Mouse (Mus musculus): ENCODE data around the gene Acot5. TPM values are rescaled to one million over a fixed set of nuclear protein-coding genes. Genes with fewer than 3 reads are reported as not detected.
"Not testable (repeated sequence)": the region's sequence is repeated elsewhere in the genome, so short reads cannot be mapped to it uniquely, and the experiment has no call there.

Acot5 gene
- polyA plus RNA-seq, 1 experiment from 2014 or later, result not detected

DNA sequence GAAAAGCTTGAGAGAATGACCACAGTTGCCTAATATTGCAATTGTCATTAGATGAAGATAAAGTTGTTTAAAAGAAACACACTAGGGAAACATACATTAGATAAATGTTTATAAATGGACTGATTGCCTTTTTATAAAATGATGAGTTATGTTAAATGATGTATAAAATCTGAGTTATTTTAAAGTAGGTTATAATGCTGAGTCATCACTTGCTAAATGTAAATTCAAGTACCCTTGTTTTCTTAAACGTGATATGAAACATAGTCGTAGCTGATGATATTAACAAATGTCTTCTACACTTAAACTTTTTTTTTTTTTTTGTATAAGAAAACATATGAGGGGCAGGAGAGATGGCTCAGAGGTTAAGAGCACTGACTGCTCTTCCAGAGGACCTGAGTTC lies 5.3 kb upstream of the Acot5 start:
- Histone ChIP-seq H3K27ac (no peak overlapping the region), H3K9ac (no peak overlapping the region), H3K9me3 (replicated peaks) (peaks cover 6% of the 10 kb centered on the region; the same call in 1 of the 2 replicates), H3K4me2 (no peak overlapping the region), H3K4me1 (no peaks in the 10 kb centered on the region), H3K36me3 (ENCODE audit: poor library complexity, severe bottlenecking) (no peaks in the 10 kb centered on the region), H3K4me3 (no peak overlapping the region), H3K27me3 (peaks cover 15% of the 10 kb centered on the region)
- 79% methylated on average over 2 of the region's 2 CpGs for WGBS
- no peak for ATAC-seq

DNA sequence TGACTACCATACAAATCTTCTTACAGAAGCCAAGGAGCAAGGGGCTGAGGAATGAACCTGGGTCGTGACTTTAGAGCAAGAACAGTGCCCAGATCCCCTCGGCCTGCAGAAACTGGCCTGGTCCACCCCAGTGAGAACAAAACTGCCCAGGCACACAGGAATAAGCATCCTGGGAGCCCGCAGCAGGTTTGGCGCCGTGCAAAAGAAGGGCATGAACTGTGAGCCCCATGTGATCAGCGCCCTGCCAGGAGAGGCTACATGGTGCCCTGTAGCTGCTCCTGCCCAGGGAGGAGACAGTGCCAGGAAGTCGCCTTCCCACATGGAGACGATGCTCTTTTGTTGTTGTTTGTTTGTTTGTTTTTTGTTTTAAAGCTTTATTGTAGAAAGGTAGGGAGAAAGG lies 4.5 kb upstream of the Acot5 start:
- Histone ChIP-seq H3K9me3 (replicated peaks) (peaks cover 6% of the 10 kb centered on the region; the same call in 1 of the 2 replicates), H3K4me1 (0 out of 2 replicates have a peak, but pooled peaks cover under 1% of the 10 kb centered on the region), H3K36me3 (ENCODE audit: poor library complexity, severe bottlenecking) (no peaks in the 10 kb centered on the region), H3K9ac (no peak overlapping the region), H3K27ac (no peak overlapping the region), H3K27me3 (peaks cover 22% of the 10 kb centered on the region), H3K4me3 (no peak overlapping the region), H3K4me2 (no peak overlapping the region)
- WGBS, result 78% methylated on average over 8 of the region's 8 CpGs
- ATAC-seq, result no peak

DNA sequence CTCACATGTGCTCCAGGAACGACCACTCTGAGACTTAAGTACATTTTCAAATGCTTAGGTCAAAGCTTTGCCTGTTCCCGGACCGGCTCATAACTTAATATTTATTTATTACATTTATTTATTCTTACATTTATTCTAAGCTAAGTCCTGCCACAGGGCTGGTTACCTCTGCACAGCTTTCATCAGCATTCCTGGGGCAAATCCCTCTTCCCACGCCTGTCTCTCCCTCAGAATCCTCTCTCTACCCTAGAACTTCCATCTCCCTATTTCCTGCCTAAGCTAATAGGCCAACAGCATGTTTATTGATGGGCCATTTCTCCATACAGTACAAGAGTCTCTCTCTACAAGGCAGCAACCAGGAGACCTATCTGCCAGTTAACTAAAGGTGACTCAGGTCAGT lies 1.4 kb upstream of the Acot5 start:
- H3K36me3 ChIP-seq (ENCODE audit: poor library complexity, severe bottlenecking), result no peaks in the 10 kb centered on the region
- no peak for ATAC-seq
- peaks cover 3% of the 10 kb centered on the region; the same call in 1 of the 2 replicates for H3K9me3 ChIP-seq (replicated peaks)
- H3K27me3 ChIP-seq, result peaks cover 38% of the 10 kb centered on the region
- no peak overlapping the region for H3K4me3 ChIP-seq
- WGBS, result 87% methylated on average over 4 of the region's 4 CpGs
- H3K4me1 ChIP-seq, result 0 out of 2 replicates have a peak, but pooled peaks cover 4% of the 10 kb centered on the region
- H3K9ac ChIP-seq, result no peak overlapping the region
- no peak overlapping the region for H3K27ac ChIP-seq
- no peak overlapping the region for H3K4me2 ChIP-seq

DNA sequence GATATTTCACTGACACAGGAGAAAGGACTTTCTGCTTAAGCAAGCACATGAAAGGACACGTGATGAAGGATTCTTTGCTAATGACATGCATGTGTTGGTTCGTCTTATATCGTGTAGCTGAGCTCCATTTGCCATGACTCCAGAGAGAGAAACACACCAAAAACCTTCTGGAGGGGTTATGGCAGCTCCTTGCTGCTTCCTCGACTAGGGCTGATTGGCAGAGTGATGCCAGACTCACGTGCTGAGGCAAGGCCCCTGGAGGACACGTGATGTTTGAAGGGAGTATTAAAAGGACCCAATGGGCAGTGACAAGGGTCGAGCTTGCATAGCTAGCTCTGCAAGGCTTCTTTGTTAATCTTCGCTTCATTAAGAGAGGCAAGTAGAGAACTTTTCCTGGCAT lies 829 bp upstream of the Acot5 start:
- no peak for ATAC-seq
- H3K36me3 ChIP-seq (ENCODE audit: poor library complexity, severe bottlenecking), result no peaks in the 10 kb centered on the region
- H3K9me3 ChIP-seq (replicated peaks), result 0 out of 2 replicates have a peak, but pooled peaks cover under 1% of the 10 kb centered on the region
- no peak overlapping the region for H3K4me3 ChIP-seq
- no peak overlapping the region for H3K4me2 ChIP-seq
- H3K27ac ChIP-seq, result no peak overlapping the region
- 0 out of 2 replicates have a peak, but pooled peaks cover 4% of the 10 kb centered on the region for H3K4me1 ChIP-seq
- WGBS, result 54% methylated on average over 8 of the region's 8 CpGs
- no peak overlapping the region for H3K9ac ChIP-seq
- H3K27me3 ChIP-seq, result peaks cover 38% of the 10 kb centered on the region

DNA sequence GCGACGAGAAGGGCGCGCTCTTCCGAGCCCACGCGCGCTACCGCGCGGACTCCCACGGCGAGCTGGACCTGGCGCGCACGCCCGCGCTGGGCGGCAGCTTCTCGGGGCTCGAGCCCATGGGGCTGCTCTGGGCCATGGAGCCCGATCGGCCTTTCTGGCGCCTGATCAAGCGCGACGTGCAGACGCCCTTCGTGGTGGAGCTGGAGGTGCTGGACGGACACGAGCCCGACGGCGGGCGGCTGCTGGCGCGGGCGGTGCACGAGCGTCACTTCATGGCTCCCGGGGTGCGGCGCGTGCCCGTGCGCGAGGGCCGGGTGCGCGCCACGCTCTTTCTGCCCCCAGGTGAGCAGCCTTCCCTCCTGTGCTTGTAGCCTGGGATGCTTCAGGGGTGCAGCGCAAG lies 457 bp downstream of the Acot5 start:
- not testable (repeated sequence) for H3K36me3 ChIP-seq (ENCODE audit: poor library complexity, severe bottlenecking); H3K27ac ChIP-seq; ATAC-seq; H3K9me3 ChIP-seq (replicated peaks); H3K4me1 ChIP-seq
- Histone ChIP-seq H3K9ac (peak overlapping the region; percentile 30; the same call in 1 of the 2 replicates), H3K4me3 (peak overlapping the region; percentile 41), H3K27me3 (peaks cover 38% of the 10 kb centered on the region), H3K4me2 (peak overlapping the region; percentile 68)
- under 1% methylated on average over 42 of the region's 52 CpGs for WGBS

DNA sequence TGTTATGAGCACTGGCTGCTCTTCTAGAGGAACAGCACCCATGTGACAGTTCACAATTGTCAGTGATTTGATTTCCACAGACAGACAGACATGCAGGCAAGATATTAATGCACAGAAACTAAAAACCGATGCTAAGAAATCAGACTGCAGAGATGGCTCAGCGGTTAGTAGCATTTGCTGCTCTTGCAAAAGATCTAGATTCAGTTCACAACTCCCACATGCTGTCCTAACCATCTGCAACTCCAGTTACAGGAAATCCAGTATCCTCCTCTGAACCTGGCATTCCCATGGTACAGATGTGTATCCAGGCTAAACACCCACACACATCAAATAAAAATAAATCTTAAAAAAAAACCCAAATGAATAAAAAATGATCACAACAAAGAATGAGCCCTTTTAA lies 2.6 kb downstream of the Acot5 start:
- 97% methylated on average over 2 of the region's 2 CpGs for whole genome bisulfite sequencing
- no peak for ATAC-seq

DNA sequence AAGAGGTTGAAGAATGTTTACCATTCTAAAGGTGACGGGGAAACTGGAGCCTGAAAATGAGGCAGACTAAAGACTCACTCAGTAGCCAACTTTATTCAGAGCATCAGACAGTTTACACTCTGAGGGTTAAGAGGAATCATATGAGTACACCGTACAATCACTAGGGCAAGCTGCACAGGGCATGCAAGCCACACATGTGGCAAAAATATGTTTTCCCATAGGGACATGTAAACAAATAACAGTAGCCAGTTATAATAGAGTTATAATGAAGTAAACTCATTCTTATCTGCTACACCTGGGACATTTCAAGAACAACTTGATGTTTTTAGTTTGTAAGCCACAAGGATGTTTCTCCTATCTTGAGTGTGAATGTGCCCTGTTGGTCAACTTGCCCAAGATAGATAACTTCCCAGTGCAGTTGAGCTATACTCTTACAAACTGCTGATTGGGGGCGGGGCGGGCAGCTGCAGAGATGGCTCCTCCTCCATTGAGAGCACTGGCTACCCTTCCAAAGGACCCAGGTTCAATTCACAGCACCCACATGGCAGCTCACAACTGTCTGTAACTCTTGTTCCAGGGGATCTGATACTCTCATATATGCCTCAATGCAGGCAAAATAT lies 8.4 kb downstream of the Acot5 start:
- Histone ChIP-seq H3K27me3 (no peaks in the 10 kb centered on the region), H3K9me3 (replicated peaks) (no peaks in the 10 kb centered on the region), H3K36me3 (ENCODE audit: poor library complexity, severe bottlenecking) (no peaks in the 10 kb centered on the region), H3K4me2 (no peak overlapping the region), H3K9ac (no peak overlapping the region), H3K4me1 (no peaks in the 10 kb centered on the region), H3K27ac (no peak overlapping the region), H3K4me3 (no peak overlapping the region)
- 90% methylated on average over 4 of the region's 4 CpGs for WGBS
- no peak for ATAC-seq

More for the DNA sequence above, 2.6 kb downstream of the Acot5 start:
- H3K4me1 ChIP-seq, result 0 out of 2 replicates have a peak, but pooled peaks cover 4% of the 10 kb centered on the region
- H3K36me3 ChIP-seq (ENCODE audit: poor library complexity, severe bottlenecking), result no peaks in the 10 kb centered on the region
- no peak overlapping the region for H3K4me3 ChIP-seq
- no peak overlapping the region for H3K9ac ChIP-seq
- no peak overlapping the region for H3K27ac ChIP-seq
- H3K9me3 ChIP-seq (replicated peaks), result no peaks in the 10 kb centered on the region
- H3K27me3 ChIP-seq, result peaks cover 38% of the 10 kb centered on the region
- no peak overlapping the region for H3K4me2 ChIP-seq

DNA sequence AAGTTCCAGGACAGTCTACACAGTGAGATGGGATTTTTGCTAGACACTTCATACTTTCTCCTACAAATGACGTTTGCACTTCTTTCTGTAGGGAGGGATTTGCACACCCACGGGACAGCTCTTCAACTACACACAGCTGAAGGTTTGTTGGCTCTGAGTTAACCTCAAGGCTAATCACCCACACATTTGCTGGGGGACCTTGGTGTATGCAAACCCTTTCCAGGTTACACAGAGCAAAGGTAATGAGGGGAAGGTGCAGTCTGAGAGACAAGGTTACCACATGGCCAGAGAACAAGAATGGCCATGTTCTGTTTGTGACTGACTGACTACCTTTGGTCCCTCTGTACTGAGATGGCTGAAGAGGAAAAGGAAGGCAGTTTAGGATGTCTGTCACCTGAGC lies 14.7 kb downstream of the Acot5 start:
- no peaks in the 10 kb centered on the region for H3K27me3 ChIP-seq
- no peak overlapping the region for H3K9ac ChIP-seq
- 87% methylated on average over 2 of the region's 2 CpGs for WGBS
- no peak for ATAC-seq
- H3K36me3 ChIP-seq (ENCODE audit: poor library complexity, severe bottlenecking), result no peaks in the 10 kb centered on the region
- H3K4me3 ChIP-seq, result no peak overlapping the region
- no peak overlapping the region for H3K4me2 ChIP-seq
- no peaks in the 10 kb centered on the region for H3K9me3 ChIP-seq (replicated peaks)
- no peaks in the 10 kb centered on the region for H3K4me1 ChIP-seq
- H3K27ac ChIP-seq, result no peak overlapping the region

DNA sequence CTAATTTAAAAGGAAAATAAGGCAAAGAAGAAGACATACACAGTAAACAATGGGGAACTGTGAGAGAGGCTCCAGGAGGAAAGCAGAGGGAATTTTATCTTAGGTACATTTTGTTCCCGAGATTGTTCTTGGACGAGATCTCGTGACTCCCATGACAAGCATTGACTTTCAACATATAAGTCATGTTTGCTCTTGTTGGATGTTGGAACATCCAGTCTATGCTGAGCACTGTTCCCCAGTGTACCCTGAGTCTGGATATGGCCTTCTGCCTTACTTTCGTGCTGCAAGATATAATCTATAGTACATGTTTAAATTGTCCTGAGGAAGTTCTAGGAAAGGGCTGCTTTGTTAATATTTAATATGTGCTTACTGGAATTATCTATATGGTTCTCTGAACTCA lies 15.5 kb downstream of the Acot5 start:
- ATAC-seq, result no peak
- H3K4me3 ChIP-seq, result no peak overlapping the region
- no peaks in the 10 kb centered on the region for H3K27me3 ChIP-seq
- WGBS, result 92% methylated on average over 4 of the region's 4 CpGs
- no peak overlapping the region for H3K4me2 ChIP-seq
- no peaks in the 10 kb centered on the region for H3K36me3 ChIP-seq (ENCODE audit: poor library complexity, severe bottlenecking)
- H3K4me1 ChIP-seq, result no peaks in the 10 kb centered on the region
- no peak overlapping the region for H3K9ac ChIP-seq
- H3K27ac ChIP-seq, result no peak overlapping the region
- H3K9me3 ChIP-seq (replicated peaks), result peaks cover 6% of the 10 kb centered on the region; the same call in 1 of the 2 replicates

DNA sequence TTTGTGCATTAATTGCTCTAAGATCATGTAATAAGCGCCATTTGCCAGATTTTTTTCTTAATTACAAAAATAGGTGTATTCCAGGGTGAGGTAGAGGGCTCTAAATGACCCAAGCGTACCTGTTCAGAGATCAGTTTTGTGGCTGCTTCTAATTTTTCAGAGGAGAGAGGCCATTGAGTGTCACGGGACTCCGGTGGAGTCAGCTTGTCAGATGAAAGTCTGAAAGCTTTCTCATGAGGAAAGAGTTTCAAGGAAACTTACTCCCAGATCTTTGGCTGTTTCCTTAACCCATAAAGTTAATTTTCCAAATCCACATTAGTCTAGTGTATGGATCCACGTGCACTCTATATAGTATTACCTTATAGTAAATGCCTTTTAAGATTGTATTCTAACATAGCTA lies 25.5 kb downstream of the Acot5 start:
- H3K36me3 ChIP-seq (ENCODE audit: poor library complexity, severe bottlenecking); H3K4me3 ChIP-seq; H3K27ac ChIP-seq; ATAC-seq; H3K27me3 ChIP-seq; H3K4me1 ChIP-seq; H3K4me2 ChIP-seq; H3K9ac ChIP-seq: not testable (repeated sequence)
- peaks cover 20% of the 10 kb centered on the region for H3K9me3 ChIP-seq (replicated peaks)
- 89% methylated on average over 5 of the region's 5 CpGs for WGBS

DNA sequence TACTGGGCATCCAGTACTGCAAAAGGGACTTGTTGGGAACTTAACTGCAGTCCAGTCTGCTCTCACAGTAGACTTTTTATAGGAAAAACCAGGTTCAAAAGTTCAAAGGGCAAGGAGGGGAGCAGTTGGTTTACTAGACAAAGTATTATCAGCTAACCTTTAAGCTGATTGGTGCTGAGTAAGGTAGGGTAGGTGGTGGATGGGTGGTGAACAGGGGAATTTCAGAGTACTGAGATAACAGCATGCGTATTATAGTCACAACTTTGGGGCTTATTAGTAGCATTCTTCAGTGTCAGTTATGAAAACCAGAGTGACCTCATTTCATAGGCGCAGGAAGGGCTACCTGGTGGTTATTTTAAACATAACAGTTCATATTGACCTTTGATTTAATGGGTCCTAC lies 30.5 kb downstream of the Acot5 start:
- Histone ChIP-seq H3K27ac (no peak overlapping the region), H3K4me2 (no peak overlapping the region), H3K36me3 (ENCODE audit: poor library complexity, severe bottlenecking) (no peaks in the 10 kb centered on the region), H3K9ac (no peak overlapping the region), H3K4me1 (peaks cover 4% of the 10 kb centered on the region; the same call in 1 of the 2 replicates), H3K4me3 (no peak overlapping the region), H3K27me3 (no peaks in the 10 kb centered on the region), H3K9me3 (replicated peaks) (no peaks in the 10 kb centered on the region)
- WGBS, result 97% methylated on average over 2 of the region's 2 CpGs
- ATAC-seq, result no peak

DNA sequence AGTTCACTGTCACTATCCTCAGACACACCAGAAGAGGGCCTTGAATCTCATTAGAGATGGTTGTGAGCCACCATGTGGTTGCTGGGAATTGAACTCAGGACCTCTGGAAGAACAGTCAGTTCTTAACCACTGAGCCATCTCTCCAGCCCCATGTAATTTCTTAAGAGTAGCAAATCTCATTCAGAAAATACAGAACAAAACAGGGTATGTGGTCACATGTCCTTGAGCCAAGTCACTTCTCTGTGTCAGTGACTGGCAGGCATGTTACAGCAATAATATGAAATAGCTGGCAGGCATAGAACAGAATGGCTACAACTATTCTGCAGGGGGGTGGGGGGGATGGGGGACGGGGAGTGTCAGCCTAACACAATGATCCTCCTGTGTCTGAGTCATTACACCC lies 30.9 kb downstream of the Acot5 start:
- H3K27ac ChIP-seq, result no peak overlapping the region
- peaks cover 4% of the 10 kb centered on the region; the same call in 1 of the 2 replicates for H3K4me1 ChIP-seq
- 0 out of 2 replicates have a peak overlapping the region, but pooled peaks have one; percentile 54 for H3K4me3 ChIP-seq
- no peak for ATAC-seq
- H3K4me2 ChIP-seq, result peak overlapping the region; percentile 78
- no peak overlapping the region for H3K9ac ChIP-seq
- 42% methylated on average over 1 of the region's 1 CpGs for WGBS
- no peaks in the 10 kb centered on the region for H3K9me3 ChIP-seq (replicated peaks)
- no peaks in the 10 kb centered on the region for H3K27me3 ChIP-seq
- no peaks in the 10 kb centered on the region for H3K36me3 ChIP-seq (ENCODE audit: poor library complexity, severe bottlenecking)
